Mouse (Mus musculus) spleen, adult 2 months (tissue): ENCODE results near the gene Gas7. TPM values are rescaled to one million over a fixed set of nuclear protein-coding genes. Genes with fewer than 3 reads are reported as not detected.

Source experiments
- DNase-seq, 2 experiments: peaks; one replicate each; pipeline versions ENCODE4 v3.0.0 to v3.0.0-alpha.2; 2012 to 2021; ENCODE audit warnings: low spot score in 2 of 2, low read depth in 1 of 2
- H3K27ac ChIP-seq: fragments of 200-500 bp; 2 replicates; pipeline ENCODE4 v1.5.1; 2012; ENCODE audit warnings: low read length, inconsistent platforms; ENCODE audit not compliant: insufficient read depth
- H3K27me3 ChIP-seq: fragments of 200-500 bp; 2 replicates; pipeline ENCODE4 v1.6.1; 2012; ENCODE audit warnings: mild to moderate bottlenecking, moderate library complexity, low read length, inconsistent platforms; ENCODE audit not compliant: control insufficient read depth, insufficient read depth
- H3K36me3 ChIP-seq: fragments of 200-500 bp; 2 replicates; pipeline ENCODE4 v1.6.1; 2012; ENCODE audit warnings: mild to moderate bottlenecking, low read length, inconsistent platforms; ENCODE audit not compliant: control insufficient read depth, insufficient read depth
- H3K4me1 ChIP-seq: fragments of 200-500 bp; 2 replicates; pipeline ENCODE4 v1.6.1; 2011; ENCODE audit warnings: inconsistent platforms; ENCODE audit not compliant: control insufficient read depth, insufficient read depth, insufficient read length
- H3K4me3 ChIP-seq: fragments of 200-500 bp; 2 replicates; pipeline ENCODE4 v1.5.1; 2011; ENCODE audit warnings: mild to moderate bottlenecking, inconsistent platforms; ENCODE audit not compliant: insufficient read depth, insufficient read length; ENCODE audit errors: extremely low read depth
- CTCF ChIP-seq: fragments of 200-500 bp; IDR thresholded peaks from 2 replicates; pipeline ENCODE4 v1.5.1; 2011; ENCODE audit warnings: mild to moderate bottlenecking, inconsistent platforms; ENCODE audit not compliant: insufficient read depth, insufficient read length, insufficient replicate concordance; ENCODE audit errors: extremely low read depth
- POLR2A ChIP-seq: fragments of 200-500 bp; IDR thresholded peaks from 2 replicates; pipeline ENCODE4 v1.6.1; 2011; ENCODE audit warnings: low read depth, low read length, inconsistent platforms
- WGBS: fragments of 180-500 bp; shearing (Covaris S2); methylation state at CpG from one replicate; pipeline ENCODE4 v1.1.7; 2018; 5-methylcytosine and 5-hydroxymethylcytosine counted together
- polyA plus RNA-seq: library from polyadenylated mRNA; depleted of rRNA; stranded (reverse); fragments of >200 nt; gene quantifications from 2 replicates; pipeline ENCODE4 v1.2.3, GENCODE M21; 2012

Gas7 gene
- polyA plus RNA-seq, 1 experiment, result 4.3 TPM

GRCm38 (mm10) chr11:67602711-67603369 is 147.6 kb downstream of the Gas7 start:
- H3K4me1 ChIP-seq, result peaks cover 7% of the 10 kb centered on the region; the same call in 1 of the 2 replicates
- no peak overlapping the region for H3K27ac ChIP-seq
- H3K36me3 ChIP-seq, result no peaks in the 10 kb centered on the region
- DNase-seq, result no peak
- 91% methylated on average over 12 of the region's 12 CpGs for WGBS
- no peak for TF ChIP-seq POLR2A
- TF ChIP-seq CTCF, result no peak
- H3K27me3 ChIP-seq, result no peaks in the 10 kb centered on the region
- no peak overlapping the region for H3K4me3 ChIP-seq

- H3K27me3 ChIP-seq, result no peaks in the 10 kb centered on the region
- DNase-seq, result peak; percentile 14 to 34
- H3K36me3 ChIP-seq, result no peaks in the 10 kb centered on the region
- WGBS, result 0% methylated on average over 2 of the region's 2 CpGs
- no peak overlapping the region for H3K27ac ChIP-seq
- TF ChIP-seq POLR2A, result no peak
- TF ChIP-seq CTCF, result no peak
- peaks cover 10% of the 10 kb centered on the region; the same call in 1 of the 2 replicates for H3K4me1 ChIP-seq
- H3K4me3 ChIP-seq, result no peak overlapping the region
Observed at GRCm38 (mm10) chr11:67604481-67604880, 149.2 kb downstream of the Gas7 start.

- no peak for TF ChIP-seq POLR2A
- TF ChIP-seq CTCF, result no peak
- no peaks in the 10 kb centered on the region for H3K27me3 ChIP-seq
- no peaks in the 10 kb centered on the region for H3K36me3 ChIP-seq
- DNase-seq, result no peak
- no peak overlapping the region for H3K4me3 ChIP-seq
- peaks cover 10% of the 10 kb centered on the region; the same call in 1 of the 2 replicates for H3K4me1 ChIP-seq
- WGBS, result 32% methylated on average over 10 of the region's 10 CpGs
- H3K27ac ChIP-seq, result no peak overlapping the region
Observed at GRCm38 (mm10) chr11:67608114-67608683, 153.0 kb downstream of the Gas7 start.

- Histone ChIP-seq H3K4me1 (peaks cover 3% of the 10 kb centered on the region; the same call in 1 of the 2 replicates), H3K27ac (no peak overlapping the region), H3K4me3 (no peak overlapping the region), H3K36me3 (no peaks in the 10 kb centered on the region), H3K27me3 (no peaks in the 10 kb centered on the region)
- WGBS, result 87% methylated on average over 9 of the region's 9 CpGs
- DNase-seq, result no peak
- TF ChIP-seq POLR2A (no peak), CTCF (no peak)
Observed at GRCm38 (mm10) chr11:67612158-67612839, 157.1 kb downstream of the Gas7 start.

- no peak overlapping the region for H3K4me3 ChIP-seq
- no peaks in the 10 kb centered on the region for H3K4me1 ChIP-seq
- H3K27me3 ChIP-seq, result no peaks in the 10 kb centered on the region
- no peak for DNase-seq
- H3K27ac ChIP-seq, result no peak overlapping the region
- H3K36me3 ChIP-seq, result no peaks in the 10 kb centered on the region
- TF ChIP-seq CTCF (no peak), POLR2A (no peak)
- 85% methylated on average over 13 of the region's 13 CpGs for whole genome bisulfite sequencing
Observed at GRCm38 (mm10) chr11:67616557-67617239, 161.5 kb downstream of the Gas7 start.

GRCm38 (mm10) chr11:67622340-67622739 is 167.1 kb downstream of the Gas7 start:
- no peak for TF ChIP-seq POLR2A
- TF ChIP-seq CTCF, result no peak
- H3K4me3 ChIP-seq, result no peak overlapping the region
- no peaks in the 10 kb centered on the region for H3K4me1 ChIP-seq
- H3K27ac ChIP-seq, result no peak overlapping the region
- DNase-seq, result no peak
- H3K27me3 ChIP-seq, result no peaks in the 10 kb centered on the region
- 85% methylated on average over 7 of the region's 7 CpGs for WGBS
- no peaks in the 10 kb centered on the region for H3K36me3 ChIP-seq
